Mouse (Mus musculus) brown adipose tissue, adult 24 weeks (tissue): Measurements from ENCODE around the gene Mpzl1. TPM values are rescaled to one million over a fixed set of nuclear protein-coding genes. Genes with fewer than 3 reads are reported as not detected.

Experiments used
- polyA plus RNA-seq: library from polyadenylated mRNA; stranded (reverse); fragments of >200 nt; gene quantifications from 2 replicates; pipeline ENCODE4 v1.2.4, GENCODE M21; 2012; ENCODE audit not compliant: missing spikeins, insufficient read depth, insufficient read length

Mpzl1 gene
- polyA plus RNA-seq, 1 experiment, result 3.4 TPM

Other genes starting within 250 kb of the Mpzl1 start
- gene Dcaf6, start 174.1 kb downstream of the Mpzl1 start, polyA plus RNA-seq, result 48.9 and 57.7 TPM in 2 replicates
- 2,118 and 2,348 TPM in 2 replicates for gene Mpc2, start 173.9 kb downstream of the Mpzl1 start, polyA plus RNA-seq
- gene Adcy10, start 149.4 kb downstream of the Mpzl1 start, polyA plus RNA-seq, result 5.6 and 5.7 TPM in 2 replicates
- 4.8 and 8.8 TPM in 2 replicates for gene Rcsd1, start 75.2 kb upstream of the Mpzl1 start, polyA plus RNA-seq
- 82.8 and 109 TPM in 2 replicates for gene Creg1, start 129.2 kb upstream of the Mpzl1 start, polyA plus RNA-seq
- gene Cd247, start 154.1 kb upstream of the Mpzl1 start, polyA plus RNA-seq, result 1.3 and 3.3 TPM in 2 replicates